Mouse (Mus musculus) lung, postnatal 14 days (tissue): ENCODE measurements at regions not wholly inside any gene's neighbourhood (a gene's known extent, or its start where the extent isn't known, plus 50 kb on each side); places are given as distances from the start of the nearest gene placed in this dataset.

ENCODE experiments used
- DNase-seq: peaks from one replicate; pipeline ENCODE4 v3.0.0; 2021

DNA sequence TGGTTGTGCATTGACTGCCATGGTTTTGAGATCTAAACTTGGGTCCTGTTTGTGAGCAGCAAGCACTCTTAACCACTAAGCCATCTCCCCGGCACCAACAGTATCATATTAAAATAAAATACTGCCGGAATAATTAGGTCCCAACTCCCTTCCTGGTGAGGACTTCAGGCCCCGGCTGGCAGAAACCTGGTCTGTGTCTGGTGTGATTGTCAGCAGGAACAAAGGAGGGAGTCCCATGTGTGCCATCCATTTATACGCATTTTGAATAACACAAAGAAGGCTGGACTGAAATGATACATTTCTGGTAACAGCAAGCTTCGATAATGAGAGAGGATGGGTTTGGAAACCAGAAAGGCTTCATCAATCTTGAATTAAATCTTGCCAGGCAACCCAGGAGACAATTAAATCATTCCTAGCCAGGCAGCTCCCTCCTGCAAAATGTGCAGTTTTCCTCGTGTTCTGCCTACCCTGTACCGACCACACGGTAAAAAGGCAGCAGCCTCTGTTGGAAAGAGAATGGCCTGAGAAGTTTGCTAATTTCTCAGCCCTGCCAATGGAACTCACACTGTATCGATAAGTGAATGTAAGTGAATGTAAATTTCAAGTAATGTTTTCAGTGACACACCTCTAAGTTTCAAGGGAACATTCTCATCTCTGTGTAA is 80.5 kb upstream of the Zwint start:
- DNase-seq: no peak

DNA sequence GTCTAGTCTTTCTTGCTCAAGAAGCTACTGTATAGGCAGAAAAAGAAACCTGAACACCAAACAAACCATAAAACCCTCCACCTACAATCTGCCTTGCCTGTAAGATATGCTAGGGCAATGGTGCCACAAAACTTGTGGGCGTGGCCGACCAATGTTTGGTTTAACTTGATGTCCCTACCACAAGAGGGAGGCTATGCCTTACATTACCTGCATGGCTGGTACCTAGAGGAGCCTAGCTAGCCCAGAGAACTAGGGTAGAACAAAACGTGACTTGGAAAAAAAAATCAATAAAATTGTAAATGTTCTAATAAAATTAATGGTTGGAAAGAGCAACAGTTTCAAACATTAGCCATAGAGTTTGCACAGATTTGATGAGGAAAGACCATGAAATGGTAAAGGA is 76.9 kb upstream of the Zwint start:
- no peak for DNase-seq

DNA sequence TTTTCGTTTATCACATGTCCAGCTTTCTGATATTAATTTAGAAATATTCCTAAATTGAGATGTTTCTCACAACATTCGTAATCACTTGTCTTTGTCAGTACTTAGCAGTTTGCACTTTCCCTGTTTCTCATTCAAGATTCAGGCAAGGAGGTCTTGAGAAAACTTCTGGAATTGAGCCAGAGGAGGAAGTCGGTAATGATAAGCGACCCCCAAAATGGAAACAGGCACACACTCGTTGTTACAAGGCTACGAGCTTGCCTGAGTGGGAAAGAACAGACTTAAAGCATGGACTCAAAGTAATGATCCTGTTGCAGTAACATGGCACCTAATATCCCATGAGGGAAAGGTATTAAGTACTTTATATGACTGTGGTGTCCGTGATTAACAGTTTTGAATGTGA is 76.1 kb upstream of the Zwint start:
- no peak for DNase-seq

GRCm38 (mm10) chr10:72581311-72581710 is 73.3 kb upstream of the Zwint start:
- DNase-seq: no peak

GRCm38 (mm10) chr10:72588561-72588960 is 66.1 kb upstream of the Zwint start:
- no peak for DNase-seq

DNA sequence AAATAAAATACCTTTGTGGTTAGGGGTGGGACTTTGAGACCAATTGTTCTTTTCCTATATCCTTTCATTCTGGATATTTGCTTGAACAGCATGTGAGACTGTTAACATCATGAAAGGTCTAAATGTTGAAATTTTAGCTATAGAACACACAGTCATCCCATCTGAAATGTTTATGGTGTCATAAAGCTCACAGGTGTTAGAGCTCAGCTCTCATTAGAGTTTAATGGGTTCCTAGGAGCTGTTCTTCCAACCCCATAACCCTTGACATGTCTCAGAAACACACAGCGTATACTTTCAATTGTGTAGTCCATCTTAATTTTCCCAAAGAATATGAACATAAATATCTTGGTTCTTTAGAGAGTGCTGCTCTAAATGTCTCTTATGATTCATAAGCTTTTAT is 61.6 kb upstream of the Zwint start:
- no peak for DNase-seq
